Mouse (Mus musculus): Measurements from ENCODE around the gene Msi2.

The Msi2 gene

DNA sequence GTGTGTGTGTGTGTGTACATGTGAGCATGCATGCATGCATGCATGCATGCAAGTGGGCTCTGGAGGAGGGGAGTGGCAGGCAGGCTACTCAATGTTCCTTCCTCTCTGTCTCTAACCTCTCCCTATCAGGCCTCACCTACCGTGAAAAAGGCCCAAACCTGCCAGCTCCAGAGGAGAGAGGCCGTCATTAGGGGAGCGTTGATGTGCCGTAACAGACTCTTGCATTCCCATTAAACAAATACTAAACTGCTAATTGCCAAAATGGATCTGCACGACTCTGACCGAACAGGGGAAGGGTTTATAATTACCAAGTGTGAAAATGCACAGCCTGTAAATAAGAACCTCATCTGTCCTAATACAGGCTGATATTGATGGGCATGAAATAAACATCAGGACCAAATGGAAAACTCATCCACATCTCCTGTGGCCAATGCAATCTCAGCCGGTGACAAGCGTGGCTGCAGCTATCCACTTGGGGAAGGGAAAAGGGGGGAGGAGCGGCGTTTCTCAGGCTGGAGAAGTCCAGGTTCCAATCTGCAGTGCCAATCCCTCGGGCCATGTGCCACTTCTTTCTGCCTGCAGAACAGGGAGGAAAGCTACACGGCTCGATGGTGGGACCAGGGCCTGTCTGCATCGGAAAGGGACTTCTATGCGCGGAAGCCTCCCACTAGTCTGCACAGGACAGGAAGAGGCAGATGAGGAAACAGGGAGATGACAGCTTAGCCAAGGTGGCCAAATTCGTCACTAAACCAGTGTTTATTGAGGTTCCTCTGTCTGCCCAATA lies 229.2 kb downstream of the Msi2 start:
- in situ Hi-C loops (cut with MboI, MseI): no loop called here

- in situ Hi-C loops (cut with MboI, MseI): no loop called here
Measured at GRCm38 (mm10) chr11:88488175-88488940, 230.0 kb downstream of the Msi2 start.

DNA sequence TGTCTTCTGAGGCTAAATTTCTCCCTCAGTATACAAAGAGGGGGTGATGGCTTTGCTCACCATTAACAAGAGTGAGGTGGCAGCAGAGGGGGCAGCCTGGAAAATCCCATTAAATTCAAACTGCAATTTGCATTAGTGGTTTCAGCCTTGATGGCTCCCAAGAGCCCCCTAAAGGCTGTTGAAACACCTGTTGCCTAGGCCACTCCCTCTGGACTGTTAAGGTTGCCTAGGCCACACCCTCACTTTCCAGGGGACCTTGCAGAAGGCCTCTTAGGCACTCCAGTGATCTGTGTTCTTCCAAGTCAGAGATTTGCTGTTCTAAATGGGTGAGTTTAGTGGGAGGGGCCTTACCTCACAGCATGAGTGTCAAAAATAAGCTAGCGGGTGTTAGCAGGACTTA lies 232.3 kb downstream of the Msi2 start:
- in situ Hi-C loops (cut with MboI, MseI): no loop called here

GRCm38 (mm10) chr11:88485088-88485487 lies 233.2 kb downstream of the Msi2 start:
- in situ Hi-C loops (cut with MboI, MseI): no loop called here

- in situ Hi-C loops (cut with MboI, MseI): no loop called here
Measured at GRCm38 (mm10) chr11:88484047-88484446, 234.3 kb downstream of the Msi2 start.

DNA sequence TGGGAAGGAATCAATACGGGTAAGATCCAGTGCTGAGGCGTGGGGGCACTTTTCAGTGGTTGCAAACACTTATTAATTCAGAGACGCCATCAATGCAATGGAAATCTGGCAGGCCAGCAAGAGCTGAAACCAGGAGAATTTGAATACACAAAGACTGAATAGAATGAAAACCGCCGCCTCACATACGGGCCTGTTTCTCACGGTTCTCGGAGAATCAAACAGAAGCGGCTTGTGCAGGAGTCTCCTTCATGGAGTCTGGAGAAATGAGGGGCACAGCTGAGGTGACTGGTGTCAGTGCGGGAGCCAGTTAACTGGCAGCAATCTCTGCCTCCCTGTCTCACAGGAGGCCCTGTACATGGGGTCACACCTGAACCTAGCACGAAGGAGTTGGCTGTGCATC lies 235.7 kb downstream of the Msi2 start:
- in situ Hi-C loops (cut with MboI, MseI): no loop called here

- in situ Hi-C loops (cut with MboI, MseI): no loop called here
Measured at GRCm38 (mm10) chr11:88482236-88482635, 236.1 kb downstream of the Msi2 start.

GRCm38 (mm10) chr11:88481602-88482161 lies 236.6 kb downstream of the Msi2 start:
- in situ Hi-C loops (cut with MboI, MseI): no loop called here

DNA sequence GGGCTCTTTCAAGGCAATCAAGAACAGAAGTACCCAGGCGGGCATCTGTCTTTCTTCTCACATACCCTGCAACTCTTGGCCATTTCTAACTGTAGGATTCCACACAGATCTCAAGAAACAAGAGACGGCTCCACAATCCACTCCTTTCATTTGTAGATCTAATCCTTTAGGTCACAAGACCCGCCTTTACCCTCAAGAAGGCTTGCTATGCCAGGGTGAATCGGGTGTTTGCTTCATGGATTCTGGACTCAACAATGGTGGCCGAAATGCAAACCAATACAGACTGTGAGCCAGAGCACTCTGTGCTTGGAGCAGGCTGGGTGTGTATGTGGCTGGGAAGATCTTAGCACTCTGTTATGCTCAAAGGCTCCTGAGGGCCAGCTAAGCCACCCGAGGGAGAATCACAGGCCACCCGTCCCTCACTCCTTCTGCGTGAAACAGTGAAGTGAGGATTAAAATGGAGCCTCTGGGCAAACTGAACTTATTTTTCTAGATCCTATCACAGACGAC lies 237.2 kb downstream of the Msi2 start:
- in situ Hi-C loops (cut with MboI, MseI): no loop called here

DNA sequence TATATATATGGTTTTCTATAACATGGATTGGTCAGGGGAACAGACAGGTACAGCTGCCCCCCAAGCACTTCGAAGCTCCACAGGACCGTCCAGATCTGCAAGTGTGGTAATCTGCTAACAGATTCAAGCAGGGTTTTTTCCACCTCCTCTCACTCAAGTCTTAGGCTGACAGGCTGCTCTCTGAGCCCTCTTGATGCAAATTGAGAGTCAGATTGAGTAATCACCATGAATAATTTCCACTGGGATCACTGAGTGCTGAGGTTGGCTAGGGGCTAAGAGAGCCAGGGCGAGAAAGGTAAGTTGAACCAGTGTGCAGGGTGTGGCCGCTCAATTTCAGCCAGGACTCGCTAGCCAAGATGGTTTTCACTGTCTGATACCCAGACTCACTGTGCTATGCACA lies 238.8 kb downstream of the Msi2 start:
- in situ Hi-C loops (cut with MboI, MseI): no loop called here

DNA sequence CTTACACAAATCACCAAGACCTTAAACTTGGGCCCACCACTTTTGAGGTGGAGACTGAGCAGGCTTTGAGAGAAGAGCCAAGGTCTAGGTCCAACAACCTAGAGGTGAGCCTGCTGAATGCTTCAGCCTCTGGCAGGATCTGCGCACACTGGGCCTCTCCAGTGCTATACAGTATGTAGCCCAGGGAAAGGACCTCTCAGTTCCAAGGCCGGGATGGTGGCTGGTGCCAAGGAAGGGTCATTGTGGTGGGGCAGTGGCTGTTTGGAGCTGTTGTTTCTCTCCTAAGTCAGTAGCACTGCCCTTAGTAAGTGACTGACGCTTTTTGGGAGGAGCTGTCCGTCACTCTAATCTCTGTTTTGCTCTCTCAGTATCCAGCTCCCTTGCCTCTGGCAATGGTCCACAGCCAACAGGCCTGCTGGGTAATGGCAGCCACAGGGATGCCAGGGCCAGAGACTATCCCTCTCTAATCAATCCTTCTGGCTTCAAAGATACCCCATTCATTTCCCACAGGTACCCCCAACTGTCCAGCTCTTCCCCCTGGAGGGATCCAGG lies 243.3 kb downstream of the Msi2 start:
- in situ Hi-C loops (cut with MboI, MseI): no loop called here

- in situ Hi-C loops (cut with MboI, MseI): no loop called here
Measured at GRCm38 (mm10) chr11:88472731-88473130, 245.6 kb downstream of the Msi2 start.

DNA sequence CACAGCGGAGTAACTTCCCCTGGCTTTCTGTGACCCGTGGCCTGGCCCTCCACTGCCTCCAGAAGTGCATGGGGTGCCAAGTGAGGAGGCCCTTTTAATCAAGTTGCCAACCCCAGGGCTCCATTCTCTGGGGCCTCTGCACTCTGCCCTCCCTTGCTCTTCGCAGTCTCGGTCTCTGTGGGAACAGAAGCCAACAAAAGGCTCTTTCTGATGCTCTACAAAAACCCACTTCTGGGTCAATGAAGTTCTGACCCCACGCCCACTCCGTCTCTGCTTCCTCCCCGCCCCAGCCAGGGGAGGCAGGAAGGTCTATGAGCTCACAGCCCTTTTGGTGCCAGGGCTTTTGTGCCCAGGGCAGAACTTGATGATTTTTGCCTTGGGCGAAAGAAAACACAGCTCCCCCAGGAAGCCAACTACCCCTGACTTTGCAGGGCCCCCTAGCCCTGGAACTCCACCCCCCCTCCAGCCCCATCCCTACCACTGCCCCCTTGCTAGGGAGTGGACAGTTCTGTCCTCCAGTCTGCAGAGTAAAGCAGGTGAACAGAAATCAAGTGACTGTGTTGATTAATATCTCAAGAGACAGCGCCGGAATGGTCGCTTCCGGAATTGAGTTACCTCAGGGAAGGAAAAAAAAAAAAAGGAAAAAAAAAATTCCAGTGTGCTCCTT lies 246.2 kb downstream of the Msi2 start:
- in situ Hi-C loops (cut with MboI, MseI): no loop called here

DNA sequence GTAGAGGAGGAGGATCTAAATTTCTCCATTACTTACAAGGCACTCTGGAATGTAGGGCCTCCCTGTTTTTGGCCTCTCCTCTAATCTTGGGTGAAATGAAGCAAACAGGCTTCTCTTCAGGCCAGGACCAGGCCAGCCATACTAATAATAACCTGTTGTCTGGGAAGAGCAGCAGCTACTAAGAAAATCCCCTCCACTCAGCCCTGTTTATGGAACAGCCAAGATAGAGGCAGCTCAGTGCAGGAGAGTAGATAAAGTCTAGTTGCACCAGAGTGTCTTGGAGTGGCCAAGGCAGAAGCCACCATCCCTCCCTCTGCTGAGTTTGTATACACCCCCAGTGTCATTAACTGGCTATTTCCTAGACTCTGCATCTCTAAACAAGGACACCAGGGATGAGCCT lies 247.7 kb downstream of the Msi2 start:
- in situ Hi-C loops (cut with MboI, MseI): no loop called here

GRCm38 (mm10) chr11:88468996-88469395 lies 249.3 kb downstream of the Msi2 start:
- in situ Hi-C loops (cut with MboI, MseI): no loop called here

- in situ Hi-C loops (cut with MboI, MseI): no loop called here
Measured at GRCm38 (mm10) chr11:88467498-88468245, 250.6 kb downstream of the Msi2 start.

- in situ Hi-C loops (cut with MboI, MseI): no loop called here
Measured at GRCm38 (mm10) chr11:88463951-88464350, 254.4 kb downstream of the Msi2 start.

GRCm38 (mm10) chr11:88462789-88463188 lies 255.5 kb downstream of the Msi2 start:
- in situ Hi-C loops (cut with MboI, MseI): no loop called here

GRCm38 (mm10) chr11:88461601-88462000 lies 256.7 kb downstream of the Msi2 start:
- in situ Hi-C loops (cut with MboI, MseI): no loop called here

- in situ Hi-C loops (cut with MboI, MseI): no loop called here
Measured at GRCm38 (mm10) chr11:88459946-88460736, 258.2 kb downstream of the Msi2 start.
